ENCODE assay signal across 21 mouse cellular contexts in genomic region chr1:91011336-91011735, GRCm38 (mm10). TPM values are rescaled to one million over a fixed set of nuclear protein-coding genes. Genes with fewer than 3 reads are reported as not detected.
"Had no signal": no experiment of that assay in that cellular context is flagged by ENCODE, and none has a peak within 500 bp of the region (broad histone marks: within the 10 kb centered on the region; RNA-seq: fewer than 3 reads in every experiment).

No protein-coding gene starts in this region.

- H3K4me3 ChIP-seq: limb, embryonic 13.5 days; neural tube, embryonic 12.5 days had no signal

- H3K27ac ChIP-seq: limb, embryonic 13.5 days; liver, embryonic 14.5 days; neural tube, embryonic 12.5 days; stomach, postnatal 0 days had no signal

- H3K27me3 ChIP-seq: limb, embryonic 13.5 days; neural tube, embryonic 12.5 days had no signal

- H3K9ac ChIP-seq: limb, embryonic 13.5 days; liver, embryonic 14.5 days; neural tube, embryonic 12.5 days had no signal

- H3K36me3 ChIP-seq: limb, embryonic 13.5 days; neural tube, embryonic 12.5 days had no signal

- DNase-seq: kidney, postnatal 14 days; left cerebral cortex, postnatal 4 days; lung, adult 18-20 months; midbrain, embryonic 14.5 days; thymus, adult 2 months; thymus, postnatal 25 days had no signal

- H3K9me3 ChIP-seq: limb, embryonic 13.5 days; neural tube, embryonic 12.5 days had no signal

- H3K4me2 ChIP-seq: limb, embryonic 13.5 days; neural tube, embryonic 12.5 days had no signal

RNA-seq across cellular contexts. Expression of gene Rab17, which starts 41.9 kb away (rescaled TPM):
- total RNA-seq: layer of hippocampus, adult 8-10 months; layer of hippocampus, postnatal 14 days; left cerebral cortex, adult 18-20 months; left cerebral cortex, postnatal 4 days; monocyte, adult 5-6 weeks; neutrophil, adult 5-6 weeks had no signal
- polyA plus RNA-seq: midbrain, embryonic 14.5 days; neural tube, embryonic 12.5 days had no signal

RNA-seq across cellular contexts. Expression of gene Prlh, which starts 58.4 kb away (rescaled TPM):
- total RNA-seq: layer of hippocampus, adult 8-10 months; layer of hippocampus, postnatal 14 days; left cerebral cortex, adult 18-20 months; left cerebral cortex, postnatal 10 days; left cerebral cortex, postnatal 4 days; liver, adult 2 months; megakaryocyte progenitor cell, adult 5-6 weeks; monocyte, adult 5-6 weeks; neutrophil, adult 5-6 weeks had no signal
- polyA plus RNA-seq: large intestine, adult 2 months; limb, embryonic 13.5 days; liver, adult 2 months; liver, embryonic 14.5 days; lung, embryonic 16.5 days; midbrain, embryonic 14.5 days; neural tube, embryonic 12.5 days; stomach, postnatal 0 days; thymus, adult 2 months; urinary bladder, adult 2 months had no signal
